Mouse (Mus musculus) cortical plate, adult 2 months (tissue): ENCODE data around the gene Nell1.

Source experiments
- CTCF ChIP-seq: fragments of 200-500 bp; IDR thresholded peaks from 2 replicates; pipeline ENCODE4 v1.5.1; 2011; ENCODE audit warnings: mild to moderate bottlenecking, control low read depth, low read length; ENCODE audit not compliant: insufficient read depth; ENCODE audit errors: extremely low read depth
- POLR2A ChIP-seq: fragments of 200-500 bp; IDR thresholded peaks from 2 replicates; pipeline ENCODE4 v1.6.1; 2011; ENCODE audit warnings: mild to moderate bottlenecking, low read length, control low read depth; ENCODE audit not compliant: insufficient read depth; ENCODE audit errors: extremely low read depth

DNA sequence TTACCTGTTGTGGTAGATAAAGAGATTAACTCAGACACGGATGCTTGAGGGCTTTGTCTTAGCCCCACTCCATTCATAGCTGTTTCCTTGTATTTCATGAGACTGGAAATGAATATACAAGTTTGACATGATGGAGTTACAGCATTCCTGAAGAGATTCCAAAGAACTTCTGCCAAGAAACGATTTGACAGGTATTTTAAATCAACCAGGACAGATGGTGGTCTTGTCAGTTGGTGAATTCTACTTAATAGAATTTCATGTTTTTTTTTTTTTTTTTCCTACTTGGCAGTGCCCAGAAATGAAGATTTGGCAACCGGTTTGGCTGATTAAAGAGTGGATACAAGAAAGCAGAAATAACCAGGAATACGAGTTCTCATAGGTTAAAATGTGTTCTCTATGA lies 24.7 kb downstream of the Nell1 start:
- TF ChIP-seq POLR2A (no peak), CTCF (no peak)
